Mouse (Mus musculus): Measurements from ENCODE around the gene Rev3l. TPM values are rescaled to one million over a fixed set of nuclear protein-coding genes. Genes with fewer than 3 reads are reported as not detected.

Rev3l gene
- polyA plus RNA-seq, 1 experiment from 2014 or later = 13.8 TPM

GRCm38 (mm10) chr10:39730976-39731735, 762 bp upstream of the Rev3l start:
- WGBS = 0% methylated on average over 41 of the region's 66 CpGs
- peak overlapping the region; percentile 90 for H3K4me3 ChIP-seq (ENCODE audit: low read length)
- ATAC-seq (ENCODE audit: low FRiP score, low TSS enrichment) = peak; percentile 95

DNA sequence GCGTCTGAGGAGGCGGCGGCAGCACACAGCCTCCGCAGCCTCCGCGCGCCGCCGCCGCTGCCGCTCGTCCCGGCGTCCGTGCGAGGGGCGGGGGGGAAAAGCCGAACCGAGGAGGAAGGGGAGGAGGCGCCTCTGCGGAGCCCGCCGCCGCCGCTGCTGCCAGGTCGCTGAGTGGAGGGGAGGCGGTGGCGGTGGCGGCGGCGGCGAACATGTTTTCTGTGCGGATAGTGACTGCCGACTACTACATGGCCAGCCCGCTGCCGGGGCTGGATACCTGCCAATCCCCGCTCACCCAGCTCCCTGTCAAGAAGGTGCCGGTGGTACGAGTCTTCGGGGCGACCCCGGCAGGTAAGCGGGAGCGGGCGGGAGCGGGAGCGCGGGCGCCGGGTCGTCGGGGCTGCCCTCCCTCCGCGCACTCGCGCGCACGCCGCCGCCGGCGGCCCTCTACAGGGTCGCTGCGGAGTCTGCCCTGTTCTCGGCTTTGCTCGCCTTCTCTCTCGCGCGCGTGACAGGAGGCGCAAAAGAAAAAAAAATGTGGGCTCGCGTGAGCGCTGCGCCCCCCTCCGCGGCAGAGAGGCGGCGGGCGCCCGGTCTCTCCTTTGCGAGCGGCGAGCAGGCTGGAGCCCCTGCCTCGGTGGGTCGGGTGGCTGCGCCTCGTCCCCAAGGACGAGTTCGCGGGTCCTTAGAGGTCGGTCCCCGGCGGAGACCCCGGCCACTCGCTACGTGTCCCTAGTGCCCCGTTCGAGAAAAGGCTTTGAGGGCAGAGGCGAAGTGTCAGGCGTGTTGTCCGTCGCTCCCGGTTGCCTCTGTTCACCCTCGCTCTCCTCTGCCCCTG, 565 bp downstream of the Rev3l start:
- H3K36me3 ChIP-seq (ENCODE audit: insufficient read depth, low read length) = no peaks in the 10 kb centered on the region
- no peaks in the 10 kb centered on the region for H3K9me3 ChIP-seq (ENCODE audit: low read length)
- H3K4me3 ChIP-seq (ENCODE audit: low read length) = peak overlapping the region; percentile 90
- under 1% methylated on average over 78 of the region's 105 CpGs for WGBS
- H3K4me1 ChIP-seq (ENCODE audit: insufficient read depth, low read length) = peaks cover 19% of the 10 kb centered on the region
- ATAC-seq (ENCODE audit: low FRiP score, low TSS enrichment) = peak; percentile 52
- H3K27me3 ChIP-seq (ENCODE audit: insufficient read depth, low read length) = no peaks in the 10 kb centered on the region
- H3K4me2 ChIP-seq (replicated peaks; ENCODE audit: low read depth, low read length) = peak overlapping the region; percentile 70
- peak overlapping the region; percentile 100 for H3K27ac ChIP-seq (ENCODE audit: low read length)
- peak overlapping the region; percentile 93 for H3K9ac ChIP-seq (replicated peaks; ENCODE audit: low read length)

More at GRCm38 (mm10) chr10:39730976-39731735, 762 bp upstream of the Rev3l start:
- Histone ChIP-seq H3K27me3 (ENCODE audit: insufficient read depth, low read length) (no peaks in the 10 kb centered on the region), H3K9me3 (ENCODE audit: low read length) (no peaks in the 10 kb centered on the region), H3K27ac (ENCODE audit: low read length) (peak overlapping the region; percentile 100), H3K9ac (replicated peaks; ENCODE audit: low read length) (peak overlapping the region; percentile 93), H3K36me3 (ENCODE audit: insufficient read depth, low read length) (no peaks in the 10 kb centered on the region), H3K4me2 (replicated peaks; ENCODE audit: low read depth, low read length) (peak overlapping the region; percentile 68), H3K4me1 (ENCODE audit: insufficient read depth, low read length) (peaks cover 19% of the 10 kb centered on the region)

DNA sequence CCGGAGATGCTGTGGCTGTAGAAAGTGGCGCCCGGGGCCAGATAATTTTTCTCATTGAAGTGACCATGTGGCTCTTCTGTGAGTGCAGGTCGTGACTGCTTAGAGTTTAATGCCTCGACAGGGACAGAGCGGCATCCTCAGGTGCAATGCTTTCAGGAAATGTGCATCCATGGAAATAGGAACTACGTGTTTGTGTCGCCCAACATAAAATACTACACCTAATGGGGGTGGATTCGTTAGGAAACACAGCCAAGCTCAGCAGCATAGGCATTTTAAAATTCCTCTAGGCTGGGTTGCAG, 1.1 kb downstream of the Rev3l start:
- 0% methylated on average over 9 of the region's 9 CpGs for WGBS
- Histone ChIP-seq H3K4me2 (replicated peaks; ENCODE audit: low read depth, low read length) (peak overlapping the region; percentile 70), H3K9me3 (ENCODE audit: low read length) (no peaks in the 10 kb centered on the region), H3K27me3 (ENCODE audit: insufficient read depth, low read length) (no peaks in the 10 kb centered on the region), H3K4me1 (ENCODE audit: insufficient read depth, low read length) (peaks cover 19% of the 10 kb centered on the region), H3K27ac (ENCODE audit: low read length) (peak overlapping the region; percentile 100), H3K9ac (replicated peaks; ENCODE audit: low read length) (peak overlapping the region; percentile 93), H3K36me3 (ENCODE audit: insufficient read depth, low read length) (no peaks in the 10 kb centered on the region), H3K4me3 (ENCODE audit: low read length) (peak overlapping the region; percentile 90)
- ATAC-seq (ENCODE audit: low FRiP score, low TSS enrichment) = no peak

DNA sequence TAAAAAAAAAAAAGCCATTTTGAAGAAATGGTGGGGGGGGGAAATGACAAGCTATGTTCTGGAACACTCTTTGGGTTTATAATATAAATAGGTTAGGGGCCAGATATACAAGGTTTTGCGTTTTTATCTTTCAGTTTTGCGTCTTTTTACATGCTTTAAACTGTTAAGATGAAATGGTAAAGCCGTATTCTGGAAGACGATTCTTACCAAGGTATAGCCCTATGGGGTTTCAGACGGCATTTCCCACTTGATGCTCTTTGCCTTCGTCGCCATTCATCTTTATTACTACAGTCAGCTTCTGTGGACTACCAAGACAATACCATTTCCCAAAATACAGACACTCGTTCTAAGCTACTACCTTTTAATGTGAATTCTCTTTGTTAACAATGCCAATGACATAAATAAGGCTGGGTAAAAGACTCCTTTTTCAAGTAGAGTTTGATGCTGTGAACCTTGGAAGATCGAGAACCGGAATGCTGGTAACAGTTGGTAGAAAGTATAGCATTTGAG, 1.6 kb downstream of the Rev3l start:
- peak overlapping the region; percentile 90 for H3K4me3 ChIP-seq (ENCODE audit: low read length)
- H3K9me3 ChIP-seq (ENCODE audit: low read length) = no peaks in the 10 kb centered on the region
- no peaks in the 10 kb centered on the region for H3K27me3 ChIP-seq (ENCODE audit: insufficient read depth, low read length)
- peak overlapping the region; percentile 100 for H3K27ac ChIP-seq (ENCODE audit: low read length)
- peaks cover 19% of the 10 kb centered on the region for H3K4me1 ChIP-seq (ENCODE audit: insufficient read depth, low read length)
- H3K9ac ChIP-seq (replicated peaks; ENCODE audit: low read length) = peak overlapping the region; percentile 93
- 9% methylated on average over 10 of the region's 10 CpGs for WGBS
- no peak for ATAC-seq (ENCODE audit: low FRiP score, low TSS enrichment)
- no peaks in the 10 kb centered on the region for H3K36me3 ChIP-seq (ENCODE audit: insufficient read depth, low read length)
- H3K4me2 ChIP-seq (replicated peaks; ENCODE audit: low read depth, low read length) = peak overlapping the region; percentile 70

DNA sequence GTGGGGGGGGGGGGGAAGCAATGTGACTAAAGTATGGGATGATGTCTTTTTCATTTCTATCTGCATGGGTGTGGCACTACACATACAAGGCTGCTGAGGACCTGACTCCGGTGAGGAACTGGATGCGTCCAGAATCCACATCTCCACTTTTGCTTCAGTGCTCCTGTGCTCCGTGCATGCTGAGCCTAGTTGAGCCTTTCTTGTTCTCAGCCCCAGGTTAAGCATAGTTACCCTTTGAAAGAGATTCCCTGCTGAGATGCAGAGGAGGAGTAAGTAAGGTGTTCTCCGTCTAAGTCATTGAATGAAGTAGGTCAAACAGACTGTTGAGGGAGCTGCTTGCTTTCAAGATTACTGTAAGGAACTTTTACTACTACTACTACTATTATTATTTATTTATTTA, 4.3 kb downstream of the Rev3l start:
- Histone ChIP-seq H3K9ac (replicated peaks; ENCODE audit: low read length) (no peak overlapping the region), H3K27me3 (ENCODE audit: insufficient read depth, low read length) (no peaks in the 10 kb centered on the region), H3K36me3 (ENCODE audit: insufficient read depth, low read length) (no peaks in the 10 kb centered on the region), H3K4me2 (replicated peaks; ENCODE audit: low read depth, low read length) (no peak overlapping the region), H3K27ac (ENCODE audit: low read length) (no peak overlapping the region), H3K4me1 (ENCODE audit: insufficient read depth, low read length) (peaks cover 12% of the 10 kb centered on the region), H3K9me3 (ENCODE audit: low read length) (no peaks in the 10 kb centered on the region), H3K4me3 (ENCODE audit: low read length) (no peak overlapping the region)
- ATAC-seq (ENCODE audit: low FRiP score, low TSS enrichment) = no peak
- WGBS = 84% methylated on average over 4 of the region's 4 CpGs

GRCm38 (mm10) chr10:39742057-39742456, 10.1 kb downstream of the Rev3l start:
- H3K9me3 ChIP-seq (ENCODE audit: low read length) = no peaks in the 10 kb centered on the region
- 73% methylated on average over 4 of the region's 4 CpGs for WGBS
- no peaks in the 10 kb centered on the region for H3K4me1 ChIP-seq (ENCODE audit: insufficient read depth, low read length)
- H3K36me3 ChIP-seq (ENCODE audit: insufficient read depth, low read length) = no peaks in the 10 kb centered on the region
- H3K27ac ChIP-seq (ENCODE audit: low read length) = no peak overlapping the region
- no peaks in the 10 kb centered on the region for H3K27me3 ChIP-seq (ENCODE audit: insufficient read depth, low read length)
- H3K4me3 ChIP-seq (ENCODE audit: low read length) = no peak overlapping the region
- no peak overlapping the region for H3K9ac ChIP-seq (replicated peaks; ENCODE audit: low read length)
- no peak for ATAC-seq (ENCODE audit: low FRiP score, low TSS enrichment)
- H3K4me2 ChIP-seq (replicated peaks; ENCODE audit: low read depth, low read length) = no peak overlapping the region

GRCm38 (mm10) chr10:39764752-39765151, 32.8 kb downstream of the Rev3l start:
- ATAC-seq (ENCODE audit: low FRiP score, low TSS enrichment) = no peak
- H3K9me3 ChIP-seq (ENCODE audit: low read length) = peaks cover 11% of the 10 kb centered on the region
- no peak overlapping the region for H3K27ac ChIP-seq (ENCODE audit: low read length)
- no peaks in the 10 kb centered on the region for H3K27me3 ChIP-seq (ENCODE audit: insufficient read depth, low read length)
- H3K9ac ChIP-seq (replicated peaks; ENCODE audit: low read length) = no peak overlapping the region
- no peak overlapping the region for H3K4me3 ChIP-seq (ENCODE audit: low read length)
- H3K4me1 ChIP-seq (ENCODE audit: insufficient read depth, low read length) = no peaks in the 10 kb centered on the region
- H3K4me2 ChIP-seq (replicated peaks; ENCODE audit: low read depth, low read length) = no peak overlapping the region
- 86% methylated on average over 1 of the region's 1 CpGs for WGBS
- peaks cover 14% of the 10 kb centered on the region; the same call in 1 of the 2 replicates for H3K36me3 ChIP-seq (ENCODE audit: insufficient read depth, low read length)

GRCm38 (mm10) chr10:39766702-39767101, 34.8 kb downstream of the Rev3l start:
- H3K27me3 ChIP-seq (ENCODE audit: insufficient read depth, low read length) = no peaks in the 10 kb centered on the region
- H3K4me1 ChIP-seq (ENCODE audit: insufficient read depth, low read length) = no peaks in the 10 kb centered on the region
- H3K36me3 ChIP-seq (ENCODE audit: insufficient read depth, low read length) = peaks cover 6% of the 10 kb centered on the region; the same call in 1 of the 2 replicates
- WGBS = 93% methylated on average over 4 of the region's 4 CpGs
- no peak overlapping the region for H3K4me2 ChIP-seq (replicated peaks; ENCODE audit: low read depth, low read length)
- no peak overlapping the region for H3K4me3 ChIP-seq (ENCODE audit: low read length)
- no peak overlapping the region for H3K27ac ChIP-seq (ENCODE audit: low read length)
- ATAC-seq (ENCODE audit: low FRiP score, low TSS enrichment) = no peak
- 0 out of 2 replicates have a peak, but pooled peaks cover 2% of the 10 kb centered on the region for H3K9me3 ChIP-seq (ENCODE audit: low read length)
- no peak overlapping the region for H3K9ac ChIP-seq (replicated peaks; ENCODE audit: low read length)

GRCm38 (mm10) chr10:39772259-39772658, 40.3 kb downstream of the Rev3l start:
- H3K4me2 ChIP-seq (replicated peaks; ENCODE audit: low read depth, low read length) = no peak overlapping the region
- no peak overlapping the region for H3K4me3 ChIP-seq (ENCODE audit: low read length)
- H3K9ac ChIP-seq (replicated peaks; ENCODE audit: low read length) = no peak overlapping the region
- no peaks in the 10 kb centered on the region for H3K27me3 ChIP-seq (ENCODE audit: insufficient read depth, low read length)
- H3K27ac ChIP-seq (ENCODE audit: low read length) = no peak overlapping the region
- ATAC-seq (ENCODE audit: low FRiP score, low TSS enrichment) = no peak
- H3K4me1 ChIP-seq (ENCODE audit: insufficient read depth, low read length) = 0 out of 2 replicates have a peak, but pooled peaks cover 3% of the 10 kb centered on the region
- no peaks in the 10 kb centered on the region for H3K36me3 ChIP-seq (ENCODE audit: insufficient read depth, low read length)
- 80% methylated on average over 2 of the region's 2 CpGs for WGBS
- H3K9me3 ChIP-seq (ENCODE audit: low read length) = no peaks in the 10 kb centered on the region
